Mouse (Mus musculus) neural tube, embryonic 13.5 days (tissue): ENCODE measurements around the gene Zfp385c. TPM values are rescaled to one million over a fixed set of nuclear protein-coding genes. Genes with fewer than 3 reads are reported as not detected.
A peak's percentile ranks its signal among the peaks of the same experiment; 100 is the strongest.
"Not testable (repeated sequence)": the region's sequence is repeated elsewhere in the genome, so short reads cannot be mapped to it uniquely, and the experiment has no call there.

ENCODE experiments used
- ATAC-seq: fragments of 200-750 bp; cut with Nextera tagmentation; 2 replicates; pipeline ENCODE4 v1.8.0; 2017; ENCODE audit warnings: low read depth, mild to moderate bottlenecking, moderate TSS enrichment, moderate library complexity
- H3K27ac ChIP-seq: fragments of 300-500 bp; sonication (generic); replicated peaks from 2 replicates; pipeline ENCODE4 v1.5.1; 2015; ENCODE audit warnings: moderate library complexity, mild to moderate bottlenecking, inconsistent platforms
- H3K27me3 ChIP-seq: fragments of 300-500 bp; sonication (generic); 2 replicates; pipeline ENCODE4 v1.6.1; 2015; ENCODE audit warnings: mild to moderate bottlenecking, inconsistent platforms
- H3K36me3 ChIP-seq: fragments of 300-500 bp; sonication (generic); 2 replicates; pipeline ENCODE4 v1.6.1; 2015; ENCODE audit warnings: mild to moderate bottlenecking, inconsistent platforms
- H3K4me1 ChIP-seq: fragments of 300-500 bp; sonication (generic); replicated peaks from 2 replicates; pipeline ENCODE4 v1.6.1; 2015; ENCODE audit warnings: inconsistent platforms
- H3K4me2 ChIP-seq: fragments of 300-500 bp; sonication (generic); 2 replicates; pipeline ENCODE4 v1.6.1; 2015; ENCODE audit warnings: inconsistent platforms, mild to moderate bottlenecking, moderate library complexity
- H3K4me3 ChIP-seq: fragments of 300-500 bp; sonication (generic); 2 replicates; pipeline ENCODE4 v1.5.1; 2015; ENCODE audit warnings: mild to moderate bottlenecking, inconsistent platforms
- H3K9ac ChIP-seq: fragments of 300-500 bp; sonication (generic); 2 replicates; pipeline ENCODE4 v1.6.1; 2015; ENCODE audit warnings: moderate library complexity, mild to moderate bottlenecking, inconsistent platforms
- H3K9me3 ChIP-seq: fragments of 300-500 bp; sonication (generic); 2 replicates; pipeline ENCODE4 v1.6.1; 2016; ENCODE audit warnings: inconsistent platforms
- WGBS: fragments of 180-500 bp; shearing (Covaris S2); methylation state at CpG from one replicate; pipeline ENCODE4 v1.1.7; 2015; 5-methylcytosine and 5-hydroxymethylcytosine counted together
- polyA plus RNA-seq: library from polyadenylated mRNA; unstranded; fragments of >200 nt; fragmentation: Nextera tagmentation; extraction: Ambion mirVana; gene quantifications from 2 replicates; pipeline ENCODE4 v1.2.1, GENCODE M21; 2015

Zfp385c gene
- polyA plus RNA-seq, 1 experiment from 2014 or later = 0.21 TPM

DNA sequence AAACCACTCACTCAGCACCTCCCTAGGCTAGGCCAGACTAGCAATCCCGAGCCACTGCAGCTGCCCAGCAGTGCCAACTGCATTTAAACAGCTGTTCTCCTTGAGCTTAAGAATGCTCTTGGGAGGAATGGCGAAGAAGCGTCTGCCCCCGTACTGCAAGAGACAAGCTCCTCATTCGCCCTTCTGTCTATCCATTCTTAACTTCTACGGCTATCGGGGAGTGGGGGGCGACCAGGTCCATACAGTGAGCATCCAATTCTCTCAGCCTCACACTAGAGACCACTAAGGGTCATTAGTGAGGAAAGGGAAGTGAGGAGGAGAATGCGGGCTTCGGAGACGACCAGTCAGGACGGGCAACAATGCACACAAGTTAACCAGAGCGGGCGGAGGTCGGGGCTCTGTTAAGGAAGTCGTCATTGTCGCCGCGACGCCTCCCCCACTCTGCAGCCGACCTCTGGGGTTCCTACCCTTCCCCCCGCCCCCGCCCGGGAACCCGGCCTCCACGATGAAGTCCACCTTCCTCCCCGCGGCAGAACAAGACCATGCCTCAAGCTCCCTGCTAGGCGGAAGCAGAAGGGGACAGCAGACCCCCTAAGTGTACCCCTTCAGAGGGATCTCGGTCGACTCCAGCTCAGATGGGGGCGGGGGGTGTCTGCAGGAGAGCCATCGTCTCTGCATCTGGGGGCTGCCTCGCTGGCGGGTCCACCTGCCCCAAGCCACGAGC, 73.3 kb downstream of the Zfp385c start, which contains the start of gene Nkiras2:
Nkiras2 (plus strand) TSS at position 484 of the 724 bp plus-strand sequence.
- Histone ChIP-seq H3K9ac (peak within 1 kb of the TSS; percentile 91), H3K4me2 (peak within 1 kb of the TSS; percentile 83), H3K9me3 (no peaks in the 10 kb centered on the region), H3K27ac (peak within 1 kb of the TSS; percentile 96), H3K27me3 (no peaks in the 10 kb centered on the region), H3K4me1 (peaks cover 38% of the 10 kb centered on the region), H3K4me3 (peak within 1 kb of the TSS; percentile 79), H3K36me3 (peaks cover 5% of the 10 kb centered on the region; the same call in 1 of the 2 replicates)
- 1% methylated on average over 36 of the region's 36 CpGs for WGBS
- ATAC-seq = peak; percentile 68

DNA sequence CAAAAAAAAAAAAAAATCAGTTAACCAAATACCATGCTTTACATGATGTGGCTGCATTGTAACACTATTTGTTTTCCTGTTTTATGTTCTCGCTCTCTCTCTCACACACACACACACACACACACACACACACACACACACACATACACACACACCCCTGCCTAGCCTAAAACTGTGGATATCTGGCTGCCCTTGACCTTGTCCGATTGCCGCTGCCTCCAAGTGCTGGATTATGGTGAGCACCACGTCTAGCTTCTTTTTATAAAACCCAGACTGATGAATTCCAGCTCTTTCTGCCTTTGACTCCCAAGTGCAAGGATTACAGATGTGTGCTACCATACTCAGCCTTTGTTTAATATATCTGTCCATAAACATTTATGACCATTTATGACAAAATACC, 74.8 kb downstream of the Zfp385c start:
- peaks cover 5% of the 10 kb centered on the region; the same call in 1 of the 2 replicates for H3K36me3 ChIP-seq
- H3K9ac ChIP-seq = peak overlapping the region; percentile 91; the same call in 1 of the 2 replicates
- 93% methylated on average over 4 of the region's 4 CpGs for WGBS
- ATAC-seq = no peak
- peaks cover 35% of the 10 kb centered on the region for H3K4me1 ChIP-seq
- peak overlapping the region; percentile 83 for H3K4me2 ChIP-seq
- peak overlapping the region; percentile 79; the same call in 1 of the 2 replicates for H3K4me3 ChIP-seq
- H3K27ac ChIP-seq = no peak overlapping the region
- H3K9me3 ChIP-seq = no peaks in the 10 kb centered on the region
- H3K27me3 ChIP-seq = no peaks in the 10 kb centered on the region

DNA sequence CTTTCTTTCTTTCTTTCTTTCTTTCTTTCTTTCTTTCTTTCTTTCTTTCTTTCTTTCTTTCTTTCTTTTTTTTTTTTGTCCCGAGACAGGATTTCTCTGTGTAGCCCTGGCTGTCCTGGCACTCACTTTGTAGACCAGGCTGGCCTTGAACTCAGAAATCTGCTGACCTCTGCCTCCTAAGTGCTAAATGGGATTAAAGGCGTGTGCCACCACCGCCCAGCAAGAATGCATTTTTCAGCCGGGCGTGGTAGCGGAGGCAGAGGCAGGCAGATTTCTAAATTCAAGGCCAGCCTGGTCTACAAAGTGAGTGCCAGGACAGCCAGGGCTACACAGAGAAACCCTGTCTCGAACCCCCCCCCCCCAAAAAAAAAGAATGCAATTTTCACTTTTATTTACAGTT, 75.4 kb downstream of the Zfp385c start:
- H3K27me3 ChIP-seq, H3K9me3 ChIP-seq, H3K4me2 ChIP-seq, ATAC-seq, H3K27ac ChIP-seq, H3K9ac ChIP-seq, H3K4me3 ChIP-seq, H3K36me3 ChIP-seq: not testable (repeated sequence)
- peaks cover 38% of the 10 kb centered on the region for H3K4me1 ChIP-seq
- 93% methylated on average over 7 of the region's 7 CpGs for WGBS

DNA sequence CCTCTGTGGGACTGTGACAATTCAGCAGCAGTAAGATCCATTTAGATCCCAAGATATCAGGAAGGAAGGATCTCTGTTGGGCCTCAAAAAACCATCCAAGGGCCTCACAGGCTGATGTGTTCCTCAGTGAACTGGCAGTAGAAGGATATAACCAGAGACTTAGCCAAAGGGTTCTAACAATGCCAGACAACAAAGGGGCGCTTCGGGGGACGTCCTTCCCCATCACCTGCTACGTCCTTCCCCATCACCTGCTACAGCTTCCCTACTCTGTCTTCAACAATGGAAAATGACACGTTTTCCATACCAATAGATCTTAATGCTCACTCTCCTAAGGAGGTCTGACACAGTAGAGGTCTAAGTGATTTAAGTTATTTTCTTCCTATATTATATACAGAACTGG, 75.9 kb downstream of the Zfp385c start:
- H3K27me3 ChIP-seq = no peaks in the 10 kb centered on the region
- H3K9me3 ChIP-seq = no peaks in the 10 kb centered on the region
- peaks cover 38% of the 10 kb centered on the region for H3K4me1 ChIP-seq
- H3K36me3 ChIP-seq = peaks cover 12% of the 10 kb centered on the region
- WGBS = 85% methylated on average over 5 of the region's 5 CpGs
- H3K4me3 ChIP-seq = no peak overlapping the region
- H3K9ac ChIP-seq = no peak overlapping the region
- no peak overlapping the region for H3K4me2 ChIP-seq
- H3K27ac ChIP-seq = no peak overlapping the region
- ATAC-seq = no peak

DNA sequence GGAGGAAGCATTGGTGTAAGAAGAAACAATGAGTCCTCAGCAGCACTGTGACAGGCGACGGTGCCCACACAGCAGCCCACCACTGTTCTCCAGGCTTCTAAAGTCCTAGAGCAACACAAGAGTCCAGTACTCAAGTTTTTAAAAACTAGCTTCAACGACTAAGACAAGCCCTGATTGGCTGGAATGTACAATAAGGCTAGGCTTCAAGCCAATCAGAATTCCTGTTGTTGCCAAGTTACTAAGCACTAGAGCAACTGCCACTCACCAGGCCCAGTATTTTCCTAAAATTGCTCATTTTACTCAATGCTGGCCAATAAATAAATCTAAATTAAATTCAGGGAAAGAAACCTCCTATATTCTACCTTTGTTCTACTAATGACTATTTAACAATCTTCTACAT, 79.0 kb downstream of the Zfp385c start:
- ATAC-seq = no peak
- H3K4me3 ChIP-seq = no peak overlapping the region
- no peak overlapping the region for H3K4me2 ChIP-seq
- no peaks in the 10 kb centered on the region for H3K9me3 ChIP-seq
- WGBS = 92% methylated on average over 3 of the region's 3 CpGs
- no peak overlapping the region for H3K9ac ChIP-seq
- H3K27me3 ChIP-seq = no peaks in the 10 kb centered on the region
- H3K36me3 ChIP-seq = peaks cover 16% of the 10 kb centered on the region
- peaks cover 49% of the 10 kb centered on the region for H3K4me1 ChIP-seq
- H3K27ac ChIP-seq = no peak overlapping the region

DNA sequence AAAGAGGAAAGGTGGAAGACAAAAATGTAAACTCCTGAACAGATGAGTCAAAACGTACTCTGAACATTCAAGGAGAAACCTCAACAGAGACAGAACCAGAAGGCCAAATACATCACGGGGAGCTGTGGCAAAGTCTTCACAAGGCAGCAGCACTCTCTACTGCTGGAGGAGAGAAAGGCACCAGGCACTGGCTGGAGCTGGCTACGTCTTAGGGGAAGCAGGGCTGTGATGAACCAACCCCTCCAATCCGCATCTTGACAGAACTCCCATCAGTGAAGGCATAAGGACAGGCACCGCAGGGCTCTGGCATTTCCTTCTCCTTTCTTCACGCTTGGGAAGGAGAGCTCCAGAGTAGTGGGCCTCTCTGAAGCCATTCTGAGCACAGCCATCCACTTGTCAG, 80.6 kb downstream of the Zfp385c start:
- H3K27me3 ChIP-seq = no peaks in the 10 kb centered on the region
- no peak overlapping the region for H3K9ac ChIP-seq
- no peak overlapping the region for H3K4me2 ChIP-seq
- H3K9me3 ChIP-seq = no peaks in the 10 kb centered on the region
- peaks cover 19% of the 10 kb centered on the region for H3K36me3 ChIP-seq
- peaks cover 35% of the 10 kb centered on the region for H3K4me1 ChIP-seq
- H3K27ac ChIP-seq = no peak overlapping the region
- no peak for ATAC-seq
- no peak overlapping the region for H3K4me3 ChIP-seq
- WGBS = 86% methylated on average over 6 of the region's 6 CpGs

DNA sequence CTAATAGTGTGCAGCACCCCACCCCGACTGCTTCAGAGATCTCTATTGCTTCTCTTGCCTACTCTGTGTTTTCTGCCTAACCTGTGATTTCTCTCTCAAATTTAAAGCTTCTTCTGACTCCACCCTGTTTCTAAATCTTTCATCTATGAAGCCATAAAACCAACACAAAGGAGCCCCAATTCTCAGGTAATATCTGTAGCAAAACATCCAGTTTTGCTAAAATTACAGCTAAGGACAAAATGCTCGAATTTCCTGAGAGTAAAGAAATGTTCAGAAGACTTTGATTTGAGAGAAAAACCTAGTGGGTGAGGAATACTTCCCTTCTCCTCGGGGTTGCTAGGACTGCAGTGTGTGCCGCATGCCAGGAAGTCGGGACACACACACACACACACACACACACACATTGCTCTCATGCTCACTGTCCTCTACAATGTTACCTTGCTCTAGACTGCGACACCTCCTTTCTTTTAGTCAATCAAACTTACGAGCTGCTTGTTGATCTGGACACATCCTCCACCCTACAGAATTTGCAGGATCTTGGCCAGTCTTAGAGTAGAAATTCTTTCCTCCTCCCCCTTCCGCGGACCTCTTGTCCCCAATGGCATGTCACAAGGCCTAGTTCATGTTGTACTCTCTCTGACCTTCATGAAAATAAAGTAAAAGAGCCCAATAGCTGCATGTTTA, 82.1 kb downstream of the Zfp385c start:
- WGBS = 80% methylated on average over 9 of the region's 9 CpGs
- H3K27ac ChIP-seq = 0 out of 2 replicates have a peak overlapping the region, but pooled peaks have one; percentile 46

DNA sequence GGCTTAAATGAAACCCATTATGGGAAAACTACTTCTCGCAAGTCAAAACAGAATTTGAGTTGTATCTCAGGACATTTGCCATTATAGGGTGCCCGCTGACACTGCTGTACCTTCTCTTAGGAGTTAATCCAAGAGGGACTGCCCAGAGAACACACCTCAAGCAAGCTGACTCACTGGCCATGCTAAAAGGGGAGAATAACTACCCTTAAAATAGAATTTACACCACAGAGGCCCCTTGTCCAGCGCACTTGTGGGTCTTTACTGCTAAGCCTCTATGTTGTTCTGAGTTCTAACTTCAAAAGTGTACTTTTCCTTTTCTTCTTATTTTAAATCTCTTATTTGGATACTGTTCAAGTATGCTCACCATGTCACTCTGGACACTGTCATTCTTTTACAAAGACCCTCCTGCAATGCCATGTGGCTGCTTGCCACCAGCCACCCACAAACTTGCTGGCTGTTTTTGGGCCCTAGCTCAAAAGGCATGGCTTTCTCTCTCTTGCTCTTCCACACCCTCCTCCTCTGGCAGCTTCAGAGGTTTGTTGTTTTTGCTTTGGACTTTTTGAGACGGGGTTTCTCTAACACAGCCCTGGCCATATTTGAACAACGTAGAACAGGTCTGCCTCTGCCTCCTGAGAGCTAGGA, 82.8 kb downstream of the Zfp385c start:
- Histone ChIP-seq H3K4me1 (peaks cover 38% of the 10 kb centered on the region), H3K4me2 (no peak overlapping the region), H3K36me3 (peaks cover 14% of the 10 kb centered on the region), H3K4me3 (no peak overlapping the region), H3K9ac (no peak overlapping the region), H3K9me3 (no peaks in the 10 kb centered on the region), H3K27me3 (no peaks in the 10 kb centered on the region), H3K27ac (0 out of 2 replicates have a peak overlapping the region, but pooled peaks have one; percentile 46)
- WGBS = 88% methylated on average over 5 of the region's 5 CpGs
- no peak for ATAC-seq

More for the DNA sequence above, 82.1 kb downstream of the Zfp385c start:
- Histone ChIP-seq H3K4me1 (peaks cover 38% of the 10 kb centered on the region), H3K36me3 (peaks cover 14% of the 10 kb centered on the region), H3K27me3 (no peaks in the 10 kb centered on the region), H3K4me2 (no peak overlapping the region), H3K4me3 (no peak overlapping the region), H3K9ac (no peak overlapping the region), H3K9me3 (no peaks in the 10 kb centered on the region)
- ATAC-seq = no peak

DNA sequence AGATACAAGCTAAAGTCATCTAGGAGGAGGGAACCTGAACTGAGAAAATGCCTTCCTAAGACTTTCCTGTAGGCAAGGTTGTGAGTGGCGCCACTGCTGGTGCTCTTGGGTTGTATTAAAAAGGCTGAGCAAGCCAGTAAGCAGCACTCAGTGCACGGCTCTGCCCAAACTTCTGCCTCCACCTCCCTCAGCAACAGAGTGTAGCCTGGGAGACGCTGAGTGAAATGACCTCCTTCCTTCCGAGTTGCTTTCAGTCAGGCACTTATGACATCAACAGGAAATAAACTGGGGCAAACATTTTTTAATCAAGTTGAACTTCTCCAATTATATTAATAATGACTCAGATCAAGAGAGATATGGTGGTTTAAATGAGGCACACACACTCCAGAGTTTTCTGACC, 83.5 kb downstream of the Zfp385c start:
- Histone ChIP-seq H3K9me3 (no peaks in the 10 kb centered on the region), H3K27ac (no peak overlapping the region), H3K4me3 (no peak overlapping the region), H3K27me3 (no peaks in the 10 kb centered on the region), H3K9ac (no peak overlapping the region), H3K4me2 (no peak overlapping the region), H3K36me3 (peaks cover 14% of the 10 kb centered on the region), H3K4me1 (peaks cover 45% of the 10 kb centered on the region)
- 82% methylated on average over 4 of the region's 4 CpGs for WGBS
- ATAC-seq = no peak

DNA sequence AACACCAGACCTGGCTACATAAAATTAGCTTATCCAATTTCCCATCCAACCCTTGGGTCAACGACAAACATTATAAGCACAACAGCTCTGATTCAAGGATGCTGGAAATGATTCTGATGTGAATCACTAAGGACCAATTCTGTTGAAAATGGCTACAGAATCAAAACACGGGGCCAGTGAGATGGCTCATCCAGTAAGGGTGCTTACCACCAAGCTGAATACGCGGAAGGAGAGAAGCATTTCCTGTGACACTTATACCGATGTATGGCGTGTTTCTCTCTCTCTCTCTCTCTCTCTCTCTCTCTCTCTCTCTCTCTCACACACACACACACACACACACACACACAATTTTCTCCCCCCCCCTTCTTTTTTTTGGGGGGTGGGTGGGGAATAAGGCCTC, 85.1 kb downstream of the Zfp385c start:
- Histone ChIP-seq H3K9ac (no peak overlapping the region), H3K27me3 (no peaks in the 10 kb centered on the region), H3K4me3 (no peak overlapping the region), H3K27ac (no peak overlapping the region), H3K4me1 (peaks cover 40% of the 10 kb centered on the region), H3K36me3 (peaks cover 16% of the 10 kb centered on the region), H3K9me3 (no peaks in the 10 kb centered on the region), H3K4me2 (no peak overlapping the region)
- no peak for ATAC-seq
- 92% methylated on average over 6 of the region's 6 CpGs for WGBS

DNA sequence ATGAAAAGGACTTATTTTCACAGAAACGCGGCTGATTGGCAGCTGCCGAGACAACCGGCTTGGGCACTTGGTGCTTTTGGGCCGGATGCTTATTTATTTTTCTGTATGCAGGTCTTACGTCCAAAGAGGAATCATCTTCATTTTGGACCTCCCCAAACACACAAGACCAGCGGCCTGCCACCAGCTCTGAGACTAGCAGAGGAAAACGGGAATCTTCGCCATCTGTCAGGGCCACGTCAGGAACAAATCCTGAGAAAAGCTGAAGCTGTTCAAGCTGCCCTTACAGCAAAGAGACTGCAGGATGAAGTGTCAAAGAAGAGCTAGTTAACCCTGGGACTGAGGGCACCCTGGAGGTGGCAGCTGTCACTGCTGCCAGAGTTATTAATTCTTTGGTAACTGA, 86.8 kb downstream of the Zfp385c start:
- Histone ChIP-seq H3K4me3 (no peak overlapping the region), H3K4me1 (peaks cover 34% of the 10 kb centered on the region), H3K36me3 (peaks cover 24% of the 10 kb centered on the region), H3K9ac (no peak overlapping the region), H3K4me2 (no peak overlapping the region), H3K27me3 (no peaks in the 10 kb centered on the region), H3K27ac (0 out of 2 replicates have a peak overlapping the region, but pooled peaks have one; percentile 23), H3K9me3 (no peaks in the 10 kb centered on the region)
- no peak for ATAC-seq
- 84% methylated on average over 10 of the region's 10 CpGs for WGBS
